Mouse (Mus musculus): ENCODE data around the gene Slc39a10.

Slc39a10 gene

DNA sequence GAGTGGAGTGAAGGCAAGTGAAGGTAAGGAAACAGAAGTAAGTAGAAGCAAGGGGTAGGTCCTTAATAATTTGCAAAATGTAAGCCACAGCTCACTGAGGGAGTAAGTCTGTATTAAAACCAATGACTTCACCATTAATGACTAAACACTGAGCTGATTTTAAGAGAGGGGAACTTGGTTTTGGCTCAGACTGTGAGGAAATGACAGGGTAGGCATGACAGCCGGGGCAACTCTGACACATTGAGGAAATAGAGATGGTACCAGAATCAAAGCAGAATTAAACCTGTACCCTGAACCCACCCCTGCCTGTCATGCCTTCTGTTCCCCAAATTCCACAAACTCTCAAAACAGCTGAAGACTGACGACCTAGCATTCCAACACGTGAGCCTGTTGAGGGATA, 18.9 kb downstream of the Slc39a10 start:
- CTCF ChIA-PET: no interaction called here
- POLR2A ChIA-PET: interaction anchor here in 1 of 4 experiments (0.9 to 1.8 kb wide), 2 partner anchors 12 to 54 kb away, joined by 3 to 4 read pairs; no protein-coding TSS in a partner anchor

DNA sequence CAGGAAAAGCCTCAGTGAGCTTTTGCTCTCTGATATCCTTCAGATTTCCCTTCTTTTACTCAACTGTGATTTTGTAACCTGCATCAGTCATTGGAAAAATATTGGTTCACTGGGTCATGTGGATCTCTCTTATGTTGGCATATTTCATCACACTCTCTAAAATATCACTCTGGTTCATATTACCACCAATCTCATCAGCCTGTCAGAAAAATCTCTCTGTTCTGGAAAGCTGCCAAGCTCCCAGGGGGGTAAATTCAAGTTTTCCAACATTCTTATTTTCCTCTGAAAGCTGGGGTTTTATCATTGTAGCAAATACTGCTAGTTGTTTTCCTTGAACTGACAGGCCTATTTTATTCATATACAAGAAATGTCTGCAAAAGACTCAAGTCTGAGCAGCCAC, 22.9 kb downstream of the Slc39a10 start:
- ChIA-PET CTCF (no interaction called here), POLR2A (no interaction called here)

DNA sequence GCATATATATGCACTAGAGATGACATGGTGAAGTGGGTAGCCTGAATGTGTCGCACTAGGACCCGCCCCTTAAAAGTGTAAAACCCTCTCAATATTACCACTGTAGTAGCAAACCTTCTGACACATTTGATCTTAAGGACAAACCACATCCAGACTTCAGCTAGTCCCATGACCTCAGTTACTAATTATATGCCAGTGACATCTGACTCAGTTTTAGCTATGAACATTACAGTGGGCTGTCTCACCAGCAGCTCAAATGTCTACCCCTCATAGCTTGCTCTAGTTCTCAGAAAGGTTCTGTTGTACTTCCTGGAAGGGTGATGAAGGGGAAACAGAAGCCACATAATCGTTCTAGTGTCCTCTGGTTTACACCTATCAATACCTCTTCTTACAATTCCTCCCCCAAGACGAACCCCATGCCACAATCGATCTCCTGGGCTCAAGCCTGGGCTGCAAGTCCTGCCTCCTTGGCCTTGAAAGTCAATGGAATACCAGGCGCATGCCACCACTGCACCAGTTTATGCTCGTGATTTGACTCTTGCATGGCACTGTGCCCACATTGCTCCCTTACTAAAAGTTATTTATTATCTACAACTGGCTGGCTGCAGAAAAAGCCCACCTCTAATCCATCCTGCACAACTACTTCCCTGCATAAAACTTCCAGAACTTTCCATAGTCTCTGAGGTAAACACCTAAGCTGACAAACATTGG, 28.3 kb downstream of the Slc39a10 start:
- CTCF ChIA-PET: no interaction called here
- POLR2A ChIA-PET: interaction anchor here in 3 of 4 experiments (0.6 to 2.3 kb wide), 3 partner anchors 10 to 143 kb away, joined by 3 to 11 read pairs (median 7); no protein-coding TSS in a partner anchor

DNA sequence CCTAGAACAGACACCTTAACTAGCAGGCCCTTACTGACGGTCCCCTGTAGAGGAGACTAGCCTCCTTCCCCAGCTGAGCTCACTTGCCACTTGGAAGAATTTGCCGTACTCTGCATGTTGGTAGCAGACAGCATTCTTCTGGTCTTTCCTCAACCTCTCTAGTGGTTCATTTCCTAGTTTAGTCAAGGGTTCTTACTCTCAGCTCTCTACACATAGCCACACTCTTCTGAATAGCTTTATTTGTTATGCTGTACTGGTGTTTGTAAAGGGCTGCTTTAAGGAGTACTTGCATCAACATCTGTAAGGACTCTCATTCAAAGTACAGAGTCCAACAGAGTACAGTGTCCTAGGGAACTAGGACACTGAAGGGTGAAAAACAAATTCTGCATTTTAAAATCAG, 29.2 kb downstream of the Slc39a10 start:
- ChIA-PET POLR2A (interaction anchor here in 3 of 4 experiments (1.0 to 2.3 kb wide), 3 partner anchors 9 to 10 kb away, joined by 7 to 11 read pairs (median 7); no protein-coding TSS in a partner anchor), CTCF (no interaction called here)

DNA sequence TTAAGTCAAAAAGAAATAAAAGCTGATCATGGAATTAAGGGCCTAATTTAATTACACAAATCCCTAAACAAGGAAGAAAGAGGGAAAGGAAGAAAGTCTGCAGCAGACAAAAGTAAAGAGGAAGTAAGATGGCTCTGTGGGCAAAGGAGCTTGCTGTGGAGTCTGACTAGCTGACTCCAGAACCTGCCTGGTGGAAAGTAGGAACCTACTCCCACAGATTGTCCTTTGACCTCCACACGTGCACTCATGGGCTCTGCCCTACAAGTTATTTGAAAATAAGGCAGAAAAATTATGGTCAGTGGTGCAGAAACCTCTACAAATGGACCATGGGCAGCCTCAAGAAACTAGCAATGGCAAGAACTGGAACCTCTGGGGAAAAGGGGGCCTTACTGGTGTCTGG, 32.6 kb downstream of the Slc39a10 start:
- ChIA-PET CTCF (interaction anchor here in 1 of 4 experiments (0.6 kb wide), 1 partner anchor 140 kb away, joined by 3 read pairs; no protein-coding TSS in a partner anchor), POLR2A (no interaction called here)

DNA sequence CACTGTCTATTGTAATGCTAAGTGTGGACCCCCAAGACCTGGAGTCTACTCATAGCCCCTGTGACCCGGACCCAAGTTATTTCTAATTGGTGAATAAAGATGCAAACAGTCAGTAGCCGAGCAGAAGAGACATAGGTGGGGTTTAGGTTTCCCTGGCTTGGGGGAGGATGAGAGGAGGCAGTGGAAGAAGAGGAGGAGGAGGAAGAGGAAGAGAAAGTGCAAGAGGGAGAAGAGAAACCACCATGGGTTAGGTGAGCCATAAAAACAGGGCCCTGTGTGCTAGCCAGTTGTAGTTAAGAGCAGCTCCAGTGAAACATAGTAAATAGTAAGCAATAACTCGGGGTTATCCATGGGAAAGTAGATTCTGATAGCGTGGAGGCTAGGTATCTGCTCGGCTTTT, 34.1 kb downstream of the Slc39a10 start:
- CTCF ChIA-PET: interaction anchor here in 1 of 4 experiments (0.5 kb wide), 1 partner anchor 231 kb away, joined by 3 read pairs; no protein-coding TSS in a partner anchor
- POLR2A ChIA-PET: interaction anchor here in 1 of 4 experiments (0.6 kb wide), 1 partner anchor 32 kb away, joined by 5 read pairs; no protein-coding TSS in a partner anchor

DNA sequence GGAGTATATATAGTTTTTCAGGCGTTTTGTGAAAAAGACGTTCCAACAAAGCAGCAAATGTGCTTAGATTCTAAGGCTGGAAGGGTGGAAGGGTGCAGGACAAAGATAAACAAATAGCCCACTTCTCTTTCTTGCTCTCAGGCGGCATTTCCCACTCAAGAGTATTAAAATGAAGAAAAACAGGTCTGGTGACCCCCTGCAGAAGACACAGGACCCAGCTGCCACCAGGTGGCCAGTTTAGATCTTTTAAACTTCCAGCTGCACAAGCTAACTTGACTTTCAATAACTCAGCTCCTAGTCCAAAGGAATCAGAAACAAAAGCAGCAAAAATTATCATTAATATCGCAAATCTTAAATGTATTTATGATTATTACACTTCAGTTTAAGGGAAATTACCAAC, 36.2 kb downstream of the Slc39a10 start:
- CTCF ChIA-PET: interaction anchor here in 1 of 4 experiments (0.6 kb wide), 1 partner anchor 788 kb away, joined by 6 read pairs; no protein-coding TSS in a partner anchor
- POLR2A ChIA-PET: no interaction called here

DNA sequence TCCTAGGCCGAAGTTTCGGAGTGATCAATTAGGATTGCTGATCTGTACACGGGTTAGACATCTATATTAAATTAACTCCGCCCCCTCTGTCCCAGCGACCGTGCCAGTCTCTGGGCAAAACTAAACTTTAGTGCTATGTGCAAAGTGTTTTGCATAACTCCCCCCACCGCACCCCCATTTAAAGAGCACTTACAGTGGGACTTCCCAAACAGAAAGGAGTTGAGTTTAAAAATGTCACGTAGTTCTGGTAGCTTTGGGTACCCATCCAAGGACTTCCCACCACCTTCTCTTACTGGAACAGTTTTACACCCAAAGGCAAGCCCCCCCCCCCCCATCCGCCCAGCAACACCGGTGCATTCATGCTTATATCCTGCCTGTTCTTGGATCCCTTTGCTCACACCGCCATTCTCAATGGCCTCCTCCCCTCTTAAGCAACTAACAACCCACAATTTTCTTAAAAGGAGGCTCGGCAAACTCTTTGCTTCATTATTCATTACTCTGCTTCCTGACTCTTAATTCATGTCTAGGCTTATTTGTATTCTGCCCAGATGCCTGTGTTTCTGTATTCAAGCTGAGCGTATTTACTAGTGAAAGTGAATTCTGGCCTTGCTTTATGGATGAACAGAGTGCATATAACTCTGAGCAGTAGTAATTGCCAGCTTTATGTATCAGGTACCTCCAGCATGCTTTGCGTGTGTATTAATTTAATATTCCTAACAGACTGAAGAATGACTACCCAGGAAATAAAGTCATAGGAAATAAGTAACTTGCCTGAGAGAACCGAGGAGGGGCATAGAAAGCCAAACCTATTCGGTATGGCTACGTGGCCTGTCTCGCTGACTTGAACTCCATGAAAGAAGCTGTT, 38.4 kb downstream of the Slc39a10 start:
- ChIA-PET CTCF (no interaction called here), POLR2A (interaction anchor here (0.7 to 2.9 kb wide), 17 partner anchors 9 to 592 kb away, joined by 3 to 15 read pairs (median 5); no protein-coding TSS in a partner anchor)

DNA sequence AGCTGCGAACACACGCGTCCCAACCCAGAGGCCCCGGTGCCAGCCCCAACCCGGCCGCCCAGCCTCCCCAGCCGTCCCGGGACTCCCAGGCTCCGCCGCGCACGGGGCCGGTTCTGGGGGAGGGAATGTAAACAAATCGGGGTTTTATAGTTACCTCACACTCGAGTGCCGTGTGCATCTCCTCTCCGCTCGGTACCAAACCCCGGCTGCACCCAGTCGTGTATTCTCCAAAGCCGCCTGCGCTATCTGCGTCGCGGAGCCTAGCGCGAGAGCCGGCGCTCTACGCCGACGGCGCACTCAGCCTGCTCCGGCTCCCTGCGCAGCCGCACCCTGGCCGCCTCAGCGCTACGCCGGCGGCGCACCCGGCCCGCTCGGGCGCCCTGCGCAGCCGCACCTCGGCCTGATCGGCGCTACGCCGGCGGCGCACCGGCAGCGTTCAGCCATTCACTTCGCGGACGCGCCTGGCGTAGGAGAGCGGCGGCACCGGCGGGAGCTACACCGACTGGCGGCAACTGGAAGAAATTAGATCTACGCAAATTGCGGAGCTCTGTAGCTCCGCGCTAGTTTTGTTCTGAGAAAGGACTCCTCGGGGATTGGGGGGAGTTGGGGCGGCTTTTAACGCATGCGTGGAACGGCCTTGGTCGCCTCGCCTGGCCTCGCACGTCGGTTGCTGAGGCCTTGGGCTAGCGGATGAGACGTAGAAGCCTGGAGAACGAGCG, 39.2 kb downstream of the Slc39a10 start:
- ChIA-PET CTCF (interaction anchor here in 1 of 4 experiments (0.6 kb wide), 1 partner anchor 315 kb away, joined by 3 read pairs; no protein-coding TSS in a partner anchor), POLR2A (interaction anchor here (0.7 to 2.9 kb wide), 20 partner anchors 9 to 593 kb away, joined by 3 to 15 read pairs (median 5); no protein-coding TSS in a partner anchor)

DNA sequence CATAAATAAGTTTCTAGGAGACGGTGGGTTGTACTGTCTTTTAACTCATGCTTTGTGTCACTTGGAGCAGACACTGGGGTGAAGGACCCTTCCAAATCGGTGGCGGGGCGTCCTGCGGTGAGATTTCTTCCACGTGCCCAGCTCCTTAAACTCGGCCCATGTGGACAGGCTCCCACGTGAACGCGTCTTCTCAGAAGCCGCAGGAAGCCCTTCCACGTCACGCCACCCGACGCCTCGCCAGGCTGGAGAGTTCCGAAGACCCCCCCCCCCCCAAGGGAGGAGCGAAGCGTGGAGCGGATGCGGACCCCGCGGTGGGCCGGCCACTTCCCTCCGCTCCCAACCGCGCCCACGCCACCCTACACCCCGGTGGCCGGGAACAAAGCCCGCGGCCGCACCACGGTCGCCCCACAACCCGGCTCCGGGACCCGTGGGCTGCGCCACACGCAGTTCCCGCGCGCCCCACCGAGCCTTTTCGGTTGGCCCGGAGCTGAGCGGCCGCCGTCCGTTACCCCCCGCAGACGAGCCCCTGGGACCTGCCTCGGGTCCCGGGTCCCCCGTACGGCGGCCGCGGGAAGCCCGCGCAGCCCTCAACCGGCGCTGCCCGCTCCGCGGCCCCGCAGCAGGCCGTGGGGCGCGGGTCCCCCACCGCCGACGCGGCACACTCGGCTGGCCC, 39.9 kb downstream of the Slc39a10 start:
- CTCF ChIA-PET: interaction anchor here in 2 of 4 experiments (0.5 to 0.6 kb wide), 2 partner anchors 316 to 593 kb away, joined by 3 read pairs; no protein-coding TSS in a partner anchor
- POLR2A ChIA-PET: interaction anchor here (0.6 to 2.9 kb wide), 19 partner anchors 8 to 454 kb away, joined by 3 to 15 read pairs (median 4); no protein-coding TSS in a partner anchor

DNA sequence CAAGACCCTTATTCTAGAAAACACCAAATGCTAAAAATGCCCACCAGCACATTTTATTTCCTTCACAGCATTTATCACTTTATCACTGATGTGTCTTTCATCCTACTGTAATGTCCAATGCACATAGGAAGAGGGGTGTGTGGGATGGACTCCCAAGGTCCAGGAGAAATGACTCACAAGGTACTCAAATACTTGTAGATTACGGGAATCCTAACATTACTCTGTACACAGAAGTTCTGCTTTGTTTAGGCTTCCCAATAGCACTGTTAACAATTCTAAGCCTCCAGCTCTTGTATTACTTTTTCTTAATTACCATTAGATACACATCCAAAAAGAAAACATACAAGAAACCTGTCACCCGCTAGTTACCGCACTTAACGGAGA, 40.4 kb downstream of the Slc39a10 start:
- POLR2A ChIA-PET: interaction anchor here (0.6 to 2.9 kb wide), 15 partner anchors 8 to 454 kb away, joined by 3 to 15 read pairs (median 4); no protein-coding TSS in a partner anchor

DNA sequence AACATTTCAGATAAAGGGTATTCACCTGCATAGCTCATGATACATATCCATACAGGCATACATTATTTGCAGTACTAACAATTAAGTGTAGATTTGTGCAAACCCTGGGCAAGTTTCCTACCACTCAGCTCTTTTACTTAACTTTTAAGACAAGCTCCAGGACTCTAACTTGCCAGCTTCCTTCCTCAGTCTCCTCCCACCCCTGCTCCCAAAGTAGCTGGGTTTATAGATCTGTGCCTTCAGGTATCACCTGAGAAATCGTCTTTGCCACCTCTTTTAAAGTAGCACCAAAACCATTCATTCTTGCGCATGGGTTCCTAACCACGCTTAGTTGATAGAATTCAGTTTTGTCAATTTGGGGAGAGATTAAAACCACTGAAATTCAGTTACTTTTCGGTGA, 41.1 kb downstream of the Slc39a10 start:
- POLR2A ChIA-PET: interaction anchor here in 1 of 4 experiments (0.7 to 2.9 kb wide), 3 partner anchors 10 to 67 kb away, joined by 3 to 15 read pairs (median 9); no protein-coding TSS in a partner anchor
- CTCF ChIA-PET: interaction anchor here in 1 of 4 experiments (1.6 kb wide), 1 partner anchor 62 kb away, joined by 5 read pairs; no protein-coding TSS in a partner anchor

More for the DNA sequence above, 40.4 kb downstream of the Slc39a10 start:
- CTCF ChIA-PET: interaction anchor here in 1 of 4 experiments (0.5 kb wide), 1 partner anchor 594 kb away, joined by 3 read pairs; no protein-coding TSS in a partner anchor

DNA sequence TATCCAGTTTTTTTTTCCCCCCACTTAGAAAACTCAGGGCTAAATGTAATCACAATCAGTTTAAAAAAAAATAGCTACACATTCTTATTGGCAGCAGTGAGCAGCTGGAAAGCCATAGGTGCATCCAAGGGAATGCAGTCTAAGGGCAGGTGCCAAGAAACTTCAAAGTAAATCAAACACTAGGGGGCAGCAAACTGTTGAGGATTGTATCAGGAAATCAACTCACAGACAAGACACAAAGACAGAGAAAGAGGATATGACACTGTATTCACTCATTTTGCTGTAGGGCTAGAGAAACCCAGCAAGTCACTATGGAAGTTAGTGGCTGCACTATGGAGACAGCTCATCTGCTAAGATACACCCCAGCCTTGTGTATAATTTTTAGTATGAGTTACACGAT, 42.9 kb downstream of the Slc39a10 start:
- POLR2A ChIA-PET: interaction anchor here in 1 of 4 experiments (0.7 to 1.1 kb wide), 3 partner anchors 13 to 68 kb away, joined by 3 read pairs; no protein-coding TSS in a partner anchor
- CTCF ChIA-PET: interaction anchor here in 3 of 4 experiments (0.5 to 1.7 kb wide), 5 partner anchors 64 to 121 kb away, joined by 3 to 6 read pairs (median 4); no protein-coding TSS in a partner anchor

DNA sequence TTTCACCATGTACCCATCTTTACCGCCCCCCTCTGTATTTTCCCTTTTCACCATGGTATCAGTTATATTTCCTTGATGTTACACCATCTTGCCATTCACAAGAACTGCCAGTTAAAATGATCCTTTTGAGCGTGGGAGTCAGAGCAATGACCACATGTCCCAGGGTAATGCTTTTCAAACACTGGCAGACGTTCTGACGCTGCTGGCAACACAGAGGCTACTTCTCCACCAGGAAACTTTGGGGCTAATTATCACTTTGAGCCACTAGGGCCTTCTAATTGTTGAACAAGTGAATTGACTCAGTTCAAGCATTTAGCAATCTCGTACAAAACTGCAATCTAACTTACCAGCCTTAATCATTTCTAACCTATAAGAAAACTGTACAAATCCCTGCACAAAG, 47.4 kb downstream of the Slc39a10 start:
- POLR2A ChIA-PET: interaction anchor here in 2 of 4 experiments (1.7 to 1.8 kb wide), 2 partner anchors 8 to 9 kb away, joined by 4 to 8 read pairs; no protein-coding TSS in a partner anchor
- CTCF ChIA-PET: no interaction called here

DNA sequence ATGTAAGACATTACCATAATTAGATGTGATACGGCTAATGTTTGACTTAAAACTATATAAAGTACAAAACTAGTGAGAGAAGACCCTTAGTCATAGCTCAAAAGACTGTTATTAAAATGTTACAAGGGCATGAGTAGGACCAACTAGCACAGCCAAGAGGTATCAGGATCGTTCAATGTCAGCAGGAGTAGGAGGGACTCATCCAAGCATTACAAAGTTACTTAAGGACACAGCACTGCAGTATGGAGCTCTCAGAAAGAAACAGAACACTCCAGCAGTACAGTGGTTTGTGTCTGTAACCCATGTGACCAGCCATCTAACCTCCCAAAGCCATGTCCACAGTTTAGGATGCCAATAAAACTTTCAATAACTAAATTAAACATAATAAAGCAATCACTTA, 48.4 kb downstream of the Slc39a10 start:
- CTCF ChIA-PET: no interaction called here

DNA sequence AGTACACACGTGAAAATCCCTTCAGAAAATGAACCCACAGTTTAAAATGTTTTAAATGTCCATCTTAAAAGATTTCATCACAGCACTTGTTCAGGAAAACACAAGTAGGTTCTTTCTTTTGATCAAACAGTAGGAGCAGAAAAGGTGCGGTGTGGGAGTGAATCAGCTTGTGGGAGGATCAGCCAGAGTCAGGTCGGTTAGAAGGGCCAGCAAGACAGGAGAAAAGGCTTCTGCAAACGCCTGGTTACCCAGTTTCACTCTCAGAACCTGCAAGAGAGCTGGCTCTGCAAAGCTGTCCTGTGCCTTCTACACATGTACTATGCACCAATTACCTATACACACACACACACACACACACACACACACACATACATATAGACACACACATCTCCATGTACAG, 49.2 kb downstream of the Slc39a10 start:
- CTCF ChIA-PET: no interaction called here

More for the DNA sequence above, 48.4 kb downstream of the Slc39a10 start:
- POLR2A ChIA-PET: interaction anchor here in 2 of 4 experiments (1.2 to 1.8 kb wide), 4 partner anchors 8 to 18 kb away, joined by 3 to 8 read pairs (median 4); no protein-coding TSS in a partner anchor

DNA sequence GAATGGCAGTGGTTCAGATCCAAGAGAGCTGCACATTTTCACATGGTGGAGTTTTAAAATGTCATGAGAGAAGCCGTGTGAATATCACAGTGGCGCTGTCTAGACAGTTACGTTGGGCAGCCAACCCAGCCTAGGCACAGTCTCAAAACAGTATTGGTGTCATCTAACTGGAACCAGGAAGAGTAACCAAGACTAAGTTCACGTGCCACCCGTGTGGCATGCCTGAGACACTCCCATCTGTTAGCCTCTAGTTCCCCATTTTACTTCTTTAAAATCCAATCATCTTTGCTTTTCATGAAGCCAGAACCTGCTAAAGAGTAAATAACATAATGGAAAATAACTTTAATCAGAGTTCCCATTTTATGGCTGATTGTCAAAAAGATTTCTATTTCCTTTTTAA, 60.7 kb downstream of the Slc39a10 start:
- POLR2A ChIA-PET: no interaction called here
- CTCF ChIA-PET: no interaction called here

More for the DNA sequence above, 49.2 kb downstream of the Slc39a10 start:
- POLR2A ChIA-PET: interaction anchor here in 2 of 4 experiments (1.2 to 1.8 kb wide), 3 partner anchors 9 to 17 kb away, joined by 3 to 8 read pairs (median 5); no protein-coding TSS in a partner anchor

Data from embryonic stem cell, embryonic (primary cell).